Mouse (Mus musculus) MEL (cell line): ENCODE data around the gene Elob.

ENCODE experiments used
- CTCF ChIP-seq, 3 experiments: IDR thresholded peaks in 2 of 3; conservative IDR thresholded peaks in 1 of 3; 2 replicates each; pipeline ENCODE4 v1.5.1; 2011 to 2012; ENCODE audit warnings: low read length in 3 of 3, low read depth in 2 of 3, mild to moderate bottlenecking in 2 of 3, improper control_type of control experiment in 1 of 3, inconsistent platforms in 1 of 3, mixed read lengths in 1 of 3, moderate library complexity in 1 of 3; ENCODE audit not compliant: control insufficient read depth in 1 of 3, insufficient read depth in 1 of 3, poor library complexity in 1 of 3, severe bottlenecking in 1 of 3
- ELF1 ChIP-seq: IDR thresholded peaks from 2 replicates; pipeline ENCODE4 v1.6.1; 2014; ENCODE audit warnings: low read depth, mild to moderate bottlenecking, inconsistent platforms, low read length, improper control_type of control experiment, moderate library complexity
- ETS1 ChIP-seq: IDR thresholded peaks from 2 replicates; pipeline ENCODE4 v1.6.1; 2012; ENCODE audit warnings: low read depth, mild to moderate bottlenecking, inconsistent platforms, low read length, improper control_type of control experiment, moderate library complexity
- KAT2A ChIP-seq: conservative IDR thresholded peaks from 2 replicates; pipeline ENCODE4 v1.6.1; 2012; ENCODE audit warnings: low read depth, low read length, improper control_type of control experiment, inconsistent platforms
- MYC ChIP-seq: IDR thresholded peaks from 2 replicates; pipeline ENCODE4 v1.6.1; 2011; ENCODE audit warnings: low read depth, mild to moderate bottlenecking, low read length, improper control_type of control experiment, moderate library complexity

DNA sequence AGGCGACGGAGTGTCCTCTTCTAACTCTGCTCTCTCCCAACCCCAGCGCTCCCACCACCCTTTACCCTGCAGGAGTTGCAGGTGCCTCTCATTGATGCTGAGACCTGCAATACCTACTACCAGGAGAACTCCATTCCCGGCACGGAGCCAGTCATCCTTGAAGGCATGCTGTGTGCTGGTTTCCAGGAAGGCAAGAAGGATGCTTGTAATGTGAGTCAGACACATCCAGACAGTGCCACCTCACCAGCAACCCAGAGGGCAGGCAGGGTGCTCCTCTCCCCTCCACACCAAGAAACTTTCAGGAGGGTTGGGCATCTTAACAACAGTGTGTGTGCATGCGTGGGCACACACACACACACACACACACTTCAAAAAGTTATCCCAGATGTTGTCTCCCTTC lies 28.3 kb upstream of the Elob start:
- TF ChIP-seq MYC (no peak), ETS1 (no peak), CTCF (IDR thresholded peaks at IDR 0.05 in 2 of 3, conservative IDR thresholded peaks at IDR 0.05 in 1 of 3; ENCODE audit: control insufficient read depth in 1 of 3, insufficient read depth in 1 of 3, low read depth in 2 of 3, low read length in 3 of 3, poor library complexity in 1 of 3, severe bottlenecking in 1 of 3) (no peak), KAT2A (no peak), ELF1 (no peak)
